Mouse (Mus musculus): Measurements from ENCODE around the gene Fam83c. TPM values are rescaled to one million over a fixed set of nuclear protein-coding genes. Genes with fewer than 3 reads are reported as not detected.

The Fam83c gene
- polyA plus RNA-seq, 2 experiments, result 0.09 TPM; not detected in 1

GRCm38 (mm10) chr2:155872486-155872885, 37.8 kb upstream of the Fam83c start:
- WGBS (ENCODE audit: insufficient replicate concordance), result 79% methylated on average over 8 of the region's 8 CpGs
- DNase-seq (ENCODE audit: low read depth in 3 of 3, low spot score in 3 of 3), result no peak

DNA sequence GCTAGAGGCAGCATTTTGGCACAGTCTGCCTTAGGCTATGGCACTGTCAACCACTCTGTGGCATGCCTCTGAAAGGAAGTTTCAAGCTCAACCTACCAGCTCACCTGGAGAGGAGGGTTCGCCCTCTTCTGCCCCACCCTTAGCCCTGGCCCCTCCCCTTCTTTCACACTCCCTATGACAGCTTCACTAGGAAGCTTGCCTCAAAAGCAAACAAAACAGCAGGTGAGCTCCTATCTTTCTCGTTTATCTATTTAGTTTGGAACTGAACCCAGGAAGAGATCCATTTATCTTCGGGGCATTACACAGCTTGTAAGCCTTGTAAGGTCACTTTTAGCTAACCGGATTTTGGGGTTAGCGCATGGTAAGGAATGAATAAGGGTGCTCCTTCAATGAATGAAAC, 35.1 kb upstream of the Fam83c start:
- ATAC-seq (ENCODE audit: insufficient read depth), result no peak
- no peaks in the 10 kb centered on the region for H3K4me1 ChIP-seq (replicated peaks; ENCODE audit: control insufficient read depth in 2 of 2, insufficient read depth in 2 of 2, low read length in 1 of 2)
- WGBS (ENCODE audit: insufficient replicate concordance), result 63% methylated on average over 5 of the region's 5 CpGs

More at GRCm38 (mm10) chr2:155872486-155872885, 37.8 kb upstream of the Fam83c start:
- no peaks in the 10 kb centered on the region for H3K9me3 ChIP-seq (ENCODE audit: control insufficient read depth, low read length)
- no peaks in the 10 kb centered on the region for H3K27me3 ChIP-seq (ENCODE audit: control insufficient read depth, insufficient read depth, low read length)
- H3K4me3 ChIP-seq (ENCODE audit: insufficient read depth in 1 of 2, low read depth in 2 of 2, low read length in 2 of 2), result no peak overlapping the region
- H3K36me3 ChIP-seq (replicated peaks; ENCODE audit: control insufficient read depth, insufficient read depth, low read depth), result no peaks in the 10 kb centered on the region; the same call in 1 of the 2 replicates
- no peaks in the 10 kb centered on the region for H3K4me1 ChIP-seq (replicated peaks; ENCODE audit: control insufficient read depth in 2 of 2, insufficient read depth in 2 of 2, low read length in 1 of 2)
- no peak overlapping the region for H3K27ac ChIP-seq
- no peak overlapping the region for H3K9ac ChIP-seq (replicated peaks)
- ATAC-seq (ENCODE audit: insufficient read depth), result no peak
- TF ChIP-seq CTCF (IDR thresholded peaks at IDR 0.05; ENCODE audit: low read depth) (no peak), EP300 (IDR thresholded peaks at IDR 0.05; ENCODE audit: low read depth) (no peak)
- H3K4me2 ChIP-seq (ENCODE audit: low read depth), result no peak overlapping the region

GRCm38 (mm10) chr2:155868320-155868719, 33.7 kb upstream of the Fam83c start:
- DNase-seq (ENCODE audit: low read depth in 3 of 3, low spot score in 3 of 3), result no peak
- Histone ChIP-seq H3K27me3 (ENCODE audit: control insufficient read depth, insufficient read depth, low read length) (no peaks in the 10 kb centered on the region), H3K27ac (no peak overlapping the region), H3K9me3 (ENCODE audit: control insufficient read depth, low read length) (no peaks in the 10 kb centered on the region), H3K4me1 (replicated peaks; ENCODE audit: control insufficient read depth in 2 of 2, insufficient read depth in 2 of 2, low read length in 1 of 2) (no peaks in the 10 kb centered on the region), H3K4me2 (ENCODE audit: low read depth) (no peak overlapping the region), H3K9ac (replicated peaks) (no peak overlapping the region), H3K36me3 (replicated peaks; ENCODE audit: control insufficient read depth, insufficient read depth, low read depth) (no peaks in the 10 kb centered on the region), H3K4me3 (ENCODE audit: insufficient read depth in 1 of 2, low read depth in 2 of 2, low read length in 2 of 2) (no peak overlapping the region)
- no peak for ATAC-seq (ENCODE audit: insufficient read depth)
- TF ChIP-seq EP300 (IDR thresholded peaks at IDR 0.05; ENCODE audit: low read depth), result no peak
- TF ChIP-seq CTCF (IDR thresholded peaks at IDR 0.05; ENCODE audit: low read depth), result no peak
- WGBS (ENCODE audit: insufficient replicate concordance), result 77% methylated on average over 8 of the region's 8 CpGs

More for the DNA sequence above, 35.1 kb upstream of the Fam83c start:
- Histone ChIP-seq H3K4me2 (ENCODE audit: low read depth) (no peak overlapping the region), H3K27me3 (ENCODE audit: control insufficient read depth, insufficient read depth, low read length) (no peaks in the 10 kb centered on the region), H3K9me3 (ENCODE audit: control insufficient read depth, low read length) (no peaks in the 10 kb centered on the region), H3K27ac (no peak overlapping the region), H3K4me3 (ENCODE audit: insufficient read depth in 1 of 2, low read depth in 2 of 2, low read length in 2 of 2) (no peak overlapping the region), H3K9ac (replicated peaks) (no peak overlapping the region), H3K36me3 (replicated peaks; ENCODE audit: control insufficient read depth, insufficient read depth, low read depth) (no peaks in the 10 kb centered on the region)
- TF ChIP-seq EP300 (IDR thresholded peaks at IDR 0.05; ENCODE audit: low read depth) (no peak), CTCF (IDR thresholded peaks at IDR 0.05; ENCODE audit: low read depth) (no peak)
- no peak for DNase-seq (ENCODE audit: low read depth in 3 of 3, low spot score in 3 of 3)

- H3K27ac ChIP-seq, result no peak overlapping the region
- H3K36me3 ChIP-seq (replicated peaks; ENCODE audit: control insufficient read depth, insufficient read depth, low read depth), result no peaks in the 10 kb centered on the region
- no peak overlapping the region for H3K4me3 ChIP-seq (ENCODE audit: insufficient read depth in 1 of 2, low read depth in 2 of 2, low read length in 2 of 2)
- H3K27me3 ChIP-seq (ENCODE audit: control insufficient read depth, insufficient read depth, low read length), result no peaks in the 10 kb centered on the region
- no peak overlapping the region for H3K4me2 ChIP-seq (ENCODE audit: low read depth)
- ATAC-seq (ENCODE audit: insufficient read depth) (no peak), DNase-seq (ENCODE audit: low read depth in 3 of 3, low spot score in 3 of 3) (no peak)
- H3K9ac ChIP-seq (replicated peaks), result no peak overlapping the region
- 0 out of 4 replicates have a peak, but pooled peaks cover 0 to 2% of the 10 kb centered on the region in 2 experiments for H3K4me1 ChIP-seq (replicated peaks; ENCODE audit: control insufficient read depth in 2 of 2, insufficient read depth in 2 of 2, low read length in 1 of 2)
- no peak for TF ChIP-seq CTCF (IDR thresholded peaks at IDR 0.05; ENCODE audit: low read depth)
- TF ChIP-seq EP300 (IDR thresholded peaks at IDR 0.05; ENCODE audit: low read depth), result no peak
- no peaks in the 10 kb centered on the region for H3K9me3 ChIP-seq (ENCODE audit: control insufficient read depth, low read length)
- 74% methylated on average over 11 of the region's 11 CpGs for WGBS (ENCODE audit: insufficient replicate concordance)
Measured at GRCm38 (mm10) chr2:155863301-155863867, 28.7 kb upstream of the Fam83c start.

GRCm38 (mm10) chr2:155862573-155863300, 28.1 kb upstream of the Fam83c start:
- Histone ChIP-seq H3K4me1 (replicated peaks; ENCODE audit: control insufficient read depth in 2 of 2, insufficient read depth in 2 of 2, low read length in 1 of 2) (0 out of 4 replicates have a peak, but pooled peaks cover 0 to 2% of the 10 kb centered on the region in 2 experiments), H3K9ac (replicated peaks) (no peak overlapping the region), H3K27ac (no peak overlapping the region), H3K36me3 (replicated peaks; ENCODE audit: control insufficient read depth, insufficient read depth, low read depth) (no peaks in the 10 kb centered on the region), H3K9me3 (ENCODE audit: control insufficient read depth, low read length) (no peaks in the 10 kb centered on the region), H3K27me3 (ENCODE audit: control insufficient read depth, insufficient read depth, low read length) (no peaks in the 10 kb centered on the region), H3K4me3 (ENCODE audit: insufficient read depth in 1 of 2, low read depth in 2 of 2, low read length in 2 of 2) (no peak overlapping the region), H3K4me2 (ENCODE audit: low read depth) (no peak overlapping the region)
- no peak for TF ChIP-seq EP300 (IDR thresholded peaks at IDR 0.05; ENCODE audit: low read depth)
- TF ChIP-seq CTCF (IDR thresholded peaks at IDR 0.05; ENCODE audit: low read depth), result no peak
- ATAC-seq (ENCODE audit: insufficient read depth), result no peak
- 82% methylated on average over 13 of the region's 13 CpGs for WGBS (ENCODE audit: insufficient replicate concordance)
- DNase-seq (ENCODE audit: low read depth in 3 of 3, low spot score in 3 of 3), result no peak
